Mouse (Mus musculus) spleen, postnatal 36 days (tissue): ENCODE measurements around the gene Gm3336.

Source experiments
- DNase-seq, 2 experiments: peaks; one replicate each; pipeline ENCODE4 v3.0.0; 2022; ENCODE audit warnings: low spot score in 2 of 2, mixed read lengths in 1 of 2

Gene Gm3336

GRCm38 (mm10) chr8:70695318-70696018 lies 22.9 kb upstream of the Gm3336 start:
- peak; percentile 90 to 91 for DNase-seq

- DNase-seq: peak; percentile 73 to 78
These were observed 22.1 kb upstream of the Gm3336 start for GRCm38 (mm10) chr8:70696019-70696885.

DNA sequence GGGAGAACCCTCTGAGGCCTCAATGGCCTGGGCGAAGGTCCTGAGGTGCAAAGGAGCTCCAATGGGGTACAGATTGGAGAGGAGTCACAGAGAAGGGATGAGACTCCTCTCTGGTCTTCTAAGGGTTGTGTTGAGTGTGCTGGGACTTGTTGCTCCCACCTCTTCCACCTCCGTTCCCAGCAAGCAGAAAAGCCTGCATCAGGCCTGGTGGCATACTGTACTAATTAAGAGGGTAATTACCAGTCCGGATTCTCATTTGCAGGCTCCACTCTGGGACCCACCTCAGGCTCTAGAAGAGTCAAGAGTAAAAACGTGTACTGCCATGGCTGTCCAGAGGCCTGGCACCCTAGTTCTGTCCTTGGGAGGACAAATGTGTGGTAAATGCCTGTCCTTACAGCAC lies 21.4 kb upstream of the Gm3336 start:
- DNase-seq: no peak

- no peak for DNase-seq
These were observed 20.7 kb upstream of the Gm3336 start for GRCm38 (mm10) chr8:70697366-70698250.

DNA sequence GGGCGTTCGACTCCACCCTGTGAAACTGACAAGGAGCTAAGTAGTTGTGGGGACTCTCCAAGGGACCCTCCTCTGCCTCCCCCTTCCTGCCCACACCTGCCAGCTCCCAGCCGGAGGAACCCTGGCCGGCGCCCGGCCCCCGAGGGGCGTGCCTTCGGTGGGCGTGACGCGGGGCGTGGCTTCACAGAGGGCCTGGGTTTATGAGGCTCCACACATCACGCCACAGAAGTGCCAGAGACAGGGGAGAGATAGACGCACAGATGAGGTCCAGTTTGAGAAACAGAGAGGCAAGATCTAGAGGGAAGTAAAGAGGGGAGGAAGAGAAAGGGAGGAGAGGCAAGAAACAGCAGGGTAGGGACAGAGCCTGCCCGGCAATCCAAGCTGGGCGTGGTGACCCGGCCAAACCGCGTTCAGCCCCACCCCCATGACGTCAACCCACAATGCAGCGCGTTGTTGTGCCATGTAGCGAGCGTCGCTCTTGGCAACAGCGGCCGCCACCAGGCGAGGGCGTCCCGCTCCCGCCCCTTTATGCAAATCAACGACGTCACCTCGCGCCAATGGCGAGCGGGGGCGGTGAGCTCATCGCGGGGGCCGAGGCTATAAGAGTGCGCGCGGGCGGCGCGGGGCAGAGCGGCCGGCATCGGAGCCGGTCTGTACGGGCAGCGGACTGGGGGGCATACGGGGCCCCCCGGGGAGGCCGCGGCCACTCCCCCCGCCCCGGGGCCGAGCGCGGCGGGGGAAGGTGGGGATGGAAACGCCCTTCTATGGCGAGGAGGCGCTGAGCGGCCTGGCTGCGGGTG lies 19.8 kb upstream of the Gm3336 start, which contains the start of gene Jund:
Jund (plus strand) TSS at position 640 of the 800 bp plus-strand sequence.
- DNase-seq: peak; percentile 99

DNA sequence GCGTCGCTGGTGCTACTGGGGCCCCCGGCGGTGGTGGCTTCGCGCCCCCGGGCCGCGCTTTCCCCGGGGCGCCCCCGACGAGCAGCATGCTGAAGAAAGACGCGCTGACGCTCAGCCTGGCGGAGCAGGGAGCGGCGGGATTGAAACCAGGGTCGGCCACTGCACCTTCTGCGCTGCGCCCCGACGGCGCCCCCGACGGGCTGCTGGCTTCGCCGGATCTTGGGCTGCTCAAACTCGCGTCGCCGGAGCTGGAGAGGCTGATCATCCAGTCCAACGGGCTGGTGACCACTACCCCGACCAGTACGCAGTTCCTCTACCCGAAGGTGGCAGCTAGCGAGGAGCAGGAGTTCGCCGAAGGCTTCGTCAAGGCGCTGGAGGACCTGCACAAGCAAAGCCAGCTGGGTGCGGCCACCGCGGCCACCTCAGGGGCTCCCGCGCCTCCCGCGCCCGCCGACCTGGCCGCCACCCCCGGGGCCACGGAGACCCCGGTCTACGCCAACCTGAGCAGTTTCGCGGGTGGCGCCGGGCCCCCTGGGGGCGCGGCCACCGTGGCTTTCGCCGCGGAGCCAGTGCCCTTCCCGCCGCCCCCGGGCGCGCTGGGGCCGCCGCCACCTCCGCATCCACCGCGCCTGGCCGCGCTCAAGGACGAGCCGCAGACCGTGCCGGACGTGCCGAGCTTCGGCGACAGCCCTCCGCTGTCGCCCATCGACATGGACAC lies 19.1 kb upstream of the Gm3336 start:
- peak in 1 of 2 experiments; percentile 65 for DNase-seq

DNA sequence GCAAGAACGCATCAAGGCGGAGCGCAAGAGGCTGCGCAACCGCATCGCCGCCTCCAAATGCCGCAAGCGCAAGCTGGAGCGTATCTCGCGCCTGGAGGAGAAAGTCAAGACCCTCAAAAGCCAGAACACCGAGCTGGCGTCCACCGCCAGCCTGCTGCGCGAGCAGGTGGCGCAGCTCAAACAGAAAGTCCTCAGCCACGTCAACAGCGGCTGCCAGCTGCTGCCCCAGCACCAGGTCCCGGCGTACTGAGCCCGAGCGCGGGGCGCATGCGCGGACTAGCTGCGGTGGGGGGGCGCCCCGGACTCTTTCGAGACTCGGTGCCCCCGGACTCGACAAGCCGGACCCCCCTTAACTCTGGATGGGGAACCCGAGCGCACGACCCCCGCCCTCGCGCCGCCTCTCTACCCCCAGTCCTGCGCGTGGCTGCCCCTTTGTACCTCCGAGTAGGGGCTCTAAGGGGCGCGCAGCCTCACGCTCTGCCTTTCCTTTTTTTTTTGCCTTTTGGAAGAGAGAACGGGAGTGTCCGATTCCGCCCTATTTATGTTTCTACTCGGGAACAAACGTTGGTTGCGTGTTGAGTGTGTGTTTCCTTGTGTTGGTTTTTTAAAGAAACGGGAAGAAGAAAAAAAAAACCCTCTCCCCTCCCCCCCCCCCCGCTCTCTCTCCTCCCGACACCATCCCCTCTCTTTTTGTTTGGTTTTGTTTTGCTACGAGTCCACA lies 18.3 kb upstream of the Gm3336 start:
- DNase-seq: peak; percentile 81 to 82

- peak; percentile 93 for DNase-seq
These were observed 17.8 kb upstream of the Gm3336 start for GRCm38 (mm10) chr8:70700555-70700922.

DNA sequence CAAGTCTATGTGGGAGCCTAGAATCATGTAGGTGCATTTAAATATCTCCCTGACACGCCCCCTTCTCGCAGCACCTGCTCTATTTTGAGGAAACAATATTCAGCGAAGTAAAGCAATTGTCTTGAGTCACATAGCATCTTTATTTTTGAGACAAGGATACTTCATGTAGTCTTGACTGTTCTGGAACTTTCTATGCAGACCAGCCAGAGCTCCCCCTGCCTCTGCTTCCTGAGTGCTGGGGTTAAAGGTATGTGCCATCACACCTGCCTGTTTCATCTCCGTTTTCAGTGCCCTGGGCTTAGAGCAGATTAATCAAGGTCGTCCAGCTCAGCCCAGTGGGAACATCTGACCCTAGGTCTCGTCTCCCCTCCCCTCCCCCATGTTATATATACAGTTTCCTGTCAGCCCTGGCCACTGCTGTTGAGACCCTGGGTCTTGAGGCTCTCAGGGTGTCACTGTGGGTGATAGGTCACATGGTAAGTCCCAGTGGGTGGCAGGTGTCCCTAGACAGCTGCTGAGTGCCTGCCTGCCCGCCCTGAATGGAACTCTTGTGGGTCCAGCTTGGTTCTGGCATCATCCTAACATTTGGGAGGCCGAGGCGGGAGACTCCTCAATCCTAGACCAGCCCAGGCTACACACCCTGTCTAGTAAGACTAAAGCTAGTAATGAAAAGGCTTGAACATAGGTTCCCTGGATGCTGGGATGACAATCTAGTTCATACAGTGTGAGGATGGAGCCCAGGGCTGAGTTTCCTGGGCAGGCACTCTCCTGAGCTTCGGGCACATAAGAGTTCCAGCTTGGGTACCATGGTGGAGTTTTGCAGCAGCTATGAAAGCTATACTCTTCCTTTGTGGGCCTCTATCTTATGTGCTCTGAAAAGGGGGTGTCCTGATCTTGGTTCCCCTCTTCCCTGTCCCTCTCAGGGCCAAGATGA lies 17.0 kb upstream of the Gm3336 start:
- no peak for DNase-seq

GRCm38 (mm10) chr8:70701982-70702841 lies 16.1 kb upstream of the Gm3336 start:
- no peak for DNase-seq

GRCm38 (mm10) chr8:70702842-70703182 lies 15.5 kb upstream of the Gm3336 start:
- DNase-seq: no peak

DNA sequence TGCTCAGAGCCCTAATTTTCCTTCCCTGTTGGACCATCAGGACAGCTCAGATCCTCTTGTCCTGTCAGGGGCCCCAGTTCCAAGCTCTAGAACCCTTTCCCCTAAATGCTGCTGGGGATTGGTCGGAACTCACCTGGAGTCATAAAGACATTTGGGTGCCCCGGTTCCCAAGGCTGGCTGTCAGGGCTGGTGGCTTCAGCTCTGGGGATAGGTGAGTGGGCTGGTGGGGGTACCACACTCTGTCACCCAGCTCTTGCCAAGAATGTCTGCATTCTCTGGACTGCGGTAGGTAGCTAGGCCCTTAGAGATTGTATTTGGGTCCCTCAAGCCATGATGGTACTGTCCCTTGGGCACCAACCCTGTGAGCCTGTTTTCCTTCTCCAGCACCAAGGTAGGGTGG lies 15.1 kb upstream of the Gm3336 start, which contains the start of gene Iqcn:
Iqcn (plus strand) TSS at position 171 of the 400 bp plus-strand sequence.
- DNase-seq: no peak

DNA sequence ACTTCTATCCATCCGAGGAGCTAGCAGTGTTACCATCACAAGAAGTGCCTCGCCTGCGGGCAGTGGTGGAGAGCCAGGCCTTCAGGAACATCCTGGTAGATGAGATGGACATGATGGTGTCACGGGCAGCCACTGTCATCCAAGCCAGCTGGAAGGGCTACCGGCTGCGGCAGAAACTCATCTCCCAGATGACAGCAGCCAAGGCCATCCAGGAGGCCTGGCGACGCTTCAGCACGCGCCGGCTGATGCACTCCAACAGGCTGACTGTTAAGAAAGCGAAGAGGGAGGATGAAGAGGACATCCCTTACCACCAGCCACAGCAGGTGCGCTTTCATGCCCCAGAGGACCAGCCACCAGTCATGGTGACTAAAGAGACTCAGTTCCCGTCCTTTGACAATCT lies 10.1 kb upstream of the Gm3336 start:
- no peak for DNase-seq

DNA sequence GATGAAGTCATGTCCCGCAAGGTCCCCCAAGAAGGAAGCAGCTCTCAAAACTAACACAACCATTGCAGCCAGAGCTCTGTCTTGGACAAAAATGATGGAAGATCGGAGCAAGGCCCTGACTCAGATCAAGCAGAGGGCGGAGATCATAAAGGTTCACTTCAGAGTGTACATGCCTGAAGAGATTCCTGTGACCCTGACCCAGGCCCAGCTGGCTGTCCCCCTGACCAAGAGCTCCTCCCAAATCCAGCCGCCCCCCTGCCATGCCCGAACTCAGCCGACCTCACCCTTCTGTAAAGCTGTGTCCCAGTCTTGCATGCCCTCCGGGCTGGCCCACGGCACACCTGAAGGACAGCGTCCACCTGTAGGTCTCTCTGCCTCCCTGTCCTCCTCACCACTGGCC lies 8.5 kb upstream of the Gm3336 start:
- no peak for DNase-seq

DNA sequence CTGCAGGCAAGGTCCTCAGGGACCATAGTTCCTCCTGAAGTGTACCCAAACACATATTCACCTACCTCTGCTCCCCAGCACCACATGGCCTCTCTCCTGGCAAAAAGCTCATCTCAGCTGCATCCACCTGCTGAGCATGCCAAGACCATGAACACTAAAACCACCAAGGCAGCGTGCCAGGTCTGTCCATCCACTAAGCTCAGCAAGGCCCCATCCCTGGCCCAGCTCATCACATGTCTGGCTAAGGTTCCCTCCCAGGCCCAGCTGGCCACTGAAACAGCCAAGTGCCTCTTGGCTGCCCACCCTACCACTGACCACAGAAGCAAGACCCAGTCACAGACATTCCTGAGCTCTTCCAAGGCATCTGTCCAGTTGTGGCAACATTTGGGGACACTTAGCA lies 8.0 kb upstream of the Gm3336 start:
- DNase-seq: no peak

DNA sequence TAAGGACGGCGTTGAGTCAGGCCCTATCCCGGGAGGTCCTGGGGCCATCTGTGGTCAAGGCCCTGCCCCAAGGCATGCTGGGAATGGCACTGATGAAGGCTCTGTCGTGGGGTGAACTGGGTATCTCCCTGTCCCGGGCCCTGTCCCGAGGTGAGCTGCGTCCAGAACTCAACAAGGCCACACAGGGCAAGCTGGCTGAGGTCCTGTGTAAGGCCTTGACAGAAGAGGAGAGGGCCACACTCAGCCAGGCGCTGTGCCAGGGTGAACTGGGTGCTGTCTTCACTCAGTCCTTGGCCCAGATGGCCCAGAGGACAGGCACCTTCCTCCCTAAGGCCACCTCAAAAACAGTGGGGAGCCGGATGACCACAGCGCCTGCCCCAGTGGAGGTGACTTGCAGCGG lies 7.3 kb upstream of the Gm3336 start:
- no peak for DNase-seq

- DNase-seq: no peak
These were observed 4.4 kb upstream of the Gm3336 start for GRCm38 (mm10) chr8:70713991-70714390.

DNA sequence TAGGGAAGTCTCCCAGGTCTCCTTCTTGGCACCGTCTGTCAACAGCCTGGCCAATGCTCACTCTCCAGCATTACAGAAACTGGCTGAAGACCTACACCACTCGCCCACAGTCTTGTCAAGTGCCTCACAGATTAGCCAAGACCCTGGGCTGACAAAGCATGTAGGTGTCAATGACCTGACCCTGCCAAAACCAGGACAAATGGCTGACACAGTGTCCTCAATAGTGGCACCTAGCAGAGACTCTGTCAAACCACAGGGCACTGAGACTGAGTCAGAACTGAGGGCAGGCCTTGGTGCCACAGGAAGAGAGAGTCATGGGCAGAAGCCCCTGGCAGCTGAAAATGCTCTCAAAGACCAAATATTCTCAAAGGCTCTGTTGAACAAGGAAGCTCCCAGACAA lies 3.3 kb upstream of the Gm3336 start:
- DNase-seq: no peak
